Mouse (Mus musculus) splenic B cell, adult 2 months (primary cell): ENCODE measurements around the gene Sumf1.

ENCODE experiments used
- DNase-seq: peaks from one replicate; pipeline ENCODE4 v3.0.0-alpha.2; 2011; ENCODE audit warnings: low read depth, low spot score
- H3K27me3 ChIP-seq: 2 replicates; pipeline ENCODE4 v1.6.1; 2012; ENCODE audit warnings: mild to moderate bottlenecking, low read length, moderate library complexity, mixed read lengths; ENCODE audit not compliant: control insufficient read depth, poor library complexity, insufficient read depth, severe bottlenecking
- H3K36me3 ChIP-seq: 2 replicates; pipeline ENCODE4 v1.6.1; 2012; ENCODE audit warnings: mild to moderate bottlenecking, low read length, moderate library complexity, mixed read lengths; ENCODE audit not compliant: control insufficient read depth, poor library complexity, insufficient read depth, severe bottlenecking

The Sumf1 gene

GRCm38 (mm10) chr6:108216091-108216490, 30.7 kb upstream of the Sumf1 start:
- Histone ChIP-seq H3K27me3 (no peaks in the 10 kb centered on the region), H3K36me3 (peaks cover 7% of the 10 kb centered on the region; the same call in 1 of the 2 replicates)
- DNase-seq: no peak

GRCm38 (mm10) chr6:108214294-108214925, 29.0 kb upstream of the Sumf1 start:
- peak; percentile 49 for DNase-seq
- peaks cover 5% of the 10 kb centered on the region; the same call in 1 of the 2 replicates for H3K36me3 ChIP-seq
- no peaks in the 10 kb centered on the region for H3K27me3 ChIP-seq

GRCm38 (mm10) chr6:108213481-108214293, 28.3 kb upstream of the Sumf1 start:
- H3K27me3 ChIP-seq: no peaks in the 10 kb centered on the region
- DNase-seq: peak; percentile 22
- peaks cover 4% of the 10 kb centered on the region; the same call in 1 of the 2 replicates for H3K36me3 ChIP-seq

- peak; percentile 98 for DNase-seq
- H3K27me3 ChIP-seq: no peaks in the 10 kb centered on the region
- peaks cover 4% of the 10 kb centered on the region; the same call in 1 of the 2 replicates for H3K36me3 ChIP-seq
Measured at GRCm38 (mm10) chr6:108212881-108213295, 27.5 kb upstream of the Sumf1 start, which contains the start of gene Itpr1. Itpr1 (plus strand) TSS chr6:108213096.

- Histone ChIP-seq H3K27me3 (no peaks in the 10 kb centered on the region), H3K36me3 (peaks cover under 1% of the 10 kb centered on the region; the same call in 1 of the 2 replicates)
- DNase-seq: peak; percentile 32
Measured at GRCm38 (mm10) chr6:108211896-108212880, 26.8 kb upstream of the Sumf1 start.

GRCm38 (mm10) chr6:108206914-108207566, 21.7 kb upstream of the Sumf1 start:
- no peak for DNase-seq
- Histone ChIP-seq H3K27me3 (no peaks in the 10 kb centered on the region), H3K36me3 (no peaks in the 10 kb centered on the region)

GRCm38 (mm10) chr6:108206145-108206544, 20.8 kb upstream of the Sumf1 start:
- H3K36me3 ChIP-seq: no peaks in the 10 kb centered on the region
- DNase-seq: no peak
- H3K27me3 ChIP-seq: no peaks in the 10 kb centered on the region

GRCm38 (mm10) chr6:108204322-108204721, 18.9 kb upstream of the Sumf1 start:
- no peaks in the 10 kb centered on the region for H3K36me3 ChIP-seq
- H3K27me3 ChIP-seq: no peaks in the 10 kb centered on the region
- no peak for DNase-seq

GRCm38 (mm10) chr6:108198286-108198685, 12.9 kb upstream of the Sumf1 start:
- no peaks in the 10 kb centered on the region for H3K36me3 ChIP-seq
- no peaks in the 10 kb centered on the region for H3K27me3 ChIP-seq
- DNase-seq: no peak

GRCm38 (mm10) chr6:108197117-108197516, 11.7 kb upstream of the Sumf1 start:
- no peaks in the 10 kb centered on the region for H3K36me3 ChIP-seq
- no peaks in the 10 kb centered on the region for H3K27me3 ChIP-seq
- peak; percentile 81 for DNase-seq

GRCm38 (mm10) chr6:108196665-108197064, 11.3 kb upstream of the Sumf1 start:
- no peak for DNase-seq
- Histone ChIP-seq H3K27me3 (no peaks in the 10 kb centered on the region), H3K36me3 (no peaks in the 10 kb centered on the region)

- peak; percentile 79 for DNase-seq
- Histone ChIP-seq H3K27me3 (no peaks in the 10 kb centered on the region), H3K36me3 (peaks cover 2% of the 10 kb centered on the region; the same call in 1 of the 2 replicates)
Measured at GRCm38 (mm10) chr6:108192632-108193031, 7.2 kb upstream of the Sumf1 start.

GRCm38 (mm10) chr6:108190690-108191089, 5.3 kb upstream of the Sumf1 start:
- Histone ChIP-seq H3K27me3 (no peaks in the 10 kb centered on the region), H3K36me3 (peaks cover 2% of the 10 kb centered on the region; the same call in 1 of the 2 replicates)
- DNase-seq: no peak

- H3K36me3 ChIP-seq: peaks cover 2% of the 10 kb centered on the region; the same call in 1 of the 2 replicates
- DNase-seq: no peak
- H3K27me3 ChIP-seq: no peaks in the 10 kb centered on the region
Measured at GRCm38 (mm10) chr6:108185685-108186009, 265 bp upstream of the Sumf1 start.
